Mouse (Mus musculus): Measurements from ENCODE around the gene Cant1.

The Cant1 gene

GRCm38 (mm10) chr11:118375881-118376280 is 43.0 kb downstream of the Cant1 start:
- no peak for DNase-seq (ENCODE audit: low read depth in 1 of 2, low spot score in 2 of 2)

GRCm38 (mm10) chr11:118375461-118375860 is 43.4 kb downstream of the Cant1 start:
- no peak for DNase-seq (ENCODE audit: low read depth in 1 of 2, low spot score in 2 of 2)

- no peak for DNase-seq (ENCODE audit: low read depth in 1 of 2, low spot score in 2 of 2)
Measured at GRCm38 (mm10) chr11:118375006-118375405, 43.9 kb downstream of the Cant1 start.

GRCm38 (mm10) chr11:118374506-118374905 is 44.4 kb downstream of the Cant1 start:
- DNase-seq (ENCODE audit: low read depth in 1 of 2, low spot score in 2 of 2): no peak

DNA sequence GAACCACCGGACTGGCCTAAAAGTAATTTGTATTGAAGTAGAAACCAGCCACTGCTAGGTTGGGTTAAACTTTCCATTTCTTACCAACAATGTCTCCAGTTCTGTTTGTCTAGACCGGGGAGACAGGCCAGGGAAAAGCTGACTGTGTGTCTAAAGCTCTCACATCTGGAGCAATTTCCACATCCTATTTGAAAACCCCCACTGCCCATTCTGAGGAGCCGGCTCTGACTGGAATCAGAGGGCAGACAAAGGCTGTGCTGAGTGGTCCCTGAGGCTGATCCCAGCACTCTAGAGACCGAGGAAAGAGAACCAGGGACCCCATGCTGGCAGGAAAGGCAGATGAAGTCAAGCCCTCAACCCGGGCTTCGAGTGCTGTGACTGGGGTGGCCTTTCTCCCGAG is 46.2 kb downstream of the Cant1 start:
- no peak for DNase-seq (ENCODE audit: low read depth in 1 of 2, low spot score in 2 of 2)

DNA sequence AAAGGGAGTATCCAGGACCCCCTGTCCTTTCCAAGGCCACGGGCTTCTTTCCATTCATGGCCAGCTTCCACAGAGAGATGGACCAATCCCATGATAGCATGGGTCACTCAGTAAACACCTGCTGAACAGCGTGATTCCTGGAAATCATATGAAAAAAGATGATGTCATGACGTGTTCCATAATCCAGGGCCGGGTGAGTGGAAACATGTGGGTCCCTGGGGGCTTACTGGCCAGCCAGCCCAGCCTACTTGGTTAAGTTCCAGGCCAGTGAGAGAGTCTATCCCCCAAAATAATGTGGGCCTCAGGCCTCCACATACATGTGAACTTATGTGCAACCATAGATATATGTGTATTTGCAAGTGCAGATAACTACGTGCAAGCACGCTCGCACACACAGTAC is 47.0 kb downstream of the Cant1 start:
- no peak for DNase-seq (ENCODE audit: low read depth in 1 of 2, low spot score in 2 of 2)

DNA sequence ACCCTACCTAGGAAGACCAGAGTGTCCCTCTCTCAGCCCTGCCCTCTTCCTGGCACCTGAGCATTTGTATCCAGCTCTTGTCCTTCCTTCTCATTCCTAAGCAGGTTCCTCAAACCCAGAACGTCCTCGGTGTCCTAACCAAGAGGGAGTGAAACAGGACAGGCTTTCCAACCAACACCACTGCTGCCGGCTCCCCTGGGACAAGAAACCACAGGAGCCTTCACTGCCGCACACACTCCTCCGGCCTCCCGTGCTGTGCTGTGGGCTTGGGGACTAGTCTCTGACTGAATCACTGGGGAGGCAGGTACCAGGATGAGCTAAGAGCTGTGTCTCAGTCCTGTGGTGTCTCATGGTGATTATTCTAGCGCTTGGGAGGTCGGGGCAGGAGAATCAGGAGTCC is 49.2 kb downstream of the Cant1 start:
- DNase-seq (ENCODE audit: low read depth in 1 of 2, low spot score in 2 of 2): no peak

DNA sequence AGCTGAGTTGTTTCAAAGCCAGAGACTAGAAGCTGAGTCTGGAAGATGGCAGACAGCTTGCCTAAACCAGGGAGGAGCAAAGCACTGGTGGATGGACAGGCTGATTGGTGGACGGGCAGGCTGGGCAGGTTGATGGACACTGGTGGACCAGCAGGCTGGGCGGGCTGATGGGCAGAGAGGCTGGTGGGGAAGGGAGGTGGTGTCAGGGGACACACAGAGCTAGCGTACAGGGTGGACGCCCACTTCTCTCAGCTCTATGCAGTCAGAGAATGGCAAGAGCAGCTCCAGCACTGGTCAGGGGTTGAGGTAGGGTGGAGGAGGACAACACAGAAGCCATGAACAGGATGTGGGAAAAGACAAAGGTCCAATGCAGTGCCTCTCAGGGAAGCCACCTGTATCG is 49.6 kb downstream of the Cant1 start:
- no peak for DNase-seq (ENCODE audit: low read depth in 1 of 2, low spot score in 2 of 2)

- DNase-seq (ENCODE audit: low read depth in 1 of 2, low spot score in 2 of 2): peak in 1 of 2 experiments; percentile 59
Measured at GRCm38 (mm10) chr11:118368330-118368729, 50.6 kb downstream of the Cant1 start.

- no peak for DNase-seq (ENCODE audit: low read depth in 1 of 2, low spot score in 2 of 2)
Measured at GRCm38 (mm10) chr11:118366559-118366958, 52.3 kb downstream of the Cant1 start.

- DNase-seq (ENCODE audit: low read depth in 1 of 2, low spot score in 2 of 2): no peak
Measured at GRCm38 (mm10) chr11:118366108-118366507, 52.8 kb downstream of the Cant1 start.

DNA sequence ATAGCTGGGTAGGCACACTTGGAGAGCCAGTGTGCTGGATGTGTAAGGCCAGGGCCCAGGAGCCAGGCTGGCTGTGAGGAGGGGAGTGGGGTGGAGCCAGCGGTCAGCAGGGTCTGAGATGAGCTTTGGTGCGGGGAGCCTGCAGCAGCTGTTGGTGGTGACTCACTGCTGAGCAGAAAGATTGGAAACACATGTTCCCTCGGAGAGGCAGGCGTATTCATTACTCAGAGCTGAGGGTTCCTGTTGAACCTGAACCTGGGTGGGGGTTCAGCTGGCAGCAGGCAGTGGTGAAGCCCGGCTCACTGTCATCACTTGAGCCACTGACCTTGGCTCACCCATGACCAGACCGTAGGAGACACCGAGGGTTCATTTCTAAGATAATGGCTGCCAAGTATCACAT is 53.7 kb downstream of the Cant1 start:
- DNase-seq (ENCODE audit: low read depth in 1 of 2, low spot score in 2 of 2): no peak

DNA sequence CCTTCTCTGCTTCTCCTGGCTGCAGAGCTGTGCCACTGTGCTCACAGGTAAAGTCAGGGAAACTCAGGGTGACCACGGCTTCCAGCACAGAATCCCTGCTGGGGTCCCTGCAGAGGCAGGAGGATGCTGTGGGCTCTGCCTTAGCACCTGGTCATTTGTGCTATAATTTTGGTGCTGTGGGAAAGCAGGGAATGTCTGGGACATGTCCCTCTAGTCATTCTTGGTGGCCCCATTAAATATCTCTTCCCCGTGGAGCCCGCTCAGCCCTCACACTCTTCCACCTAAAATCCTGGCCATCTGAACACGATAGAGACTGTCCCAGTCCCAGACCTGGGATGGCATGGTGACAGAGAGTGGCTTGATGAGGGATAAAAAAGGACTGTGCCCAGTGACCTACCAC is 54.9 kb downstream of the Cant1 start:
- DNase-seq (ENCODE audit: low read depth in 1 of 2, low spot score in 2 of 2): no peak

- peak; percentile 49 to 82 for DNase-seq (ENCODE audit: low read depth in 1 of 2, low spot score in 2 of 2)
Measured at GRCm38 (mm10) chr11:118362971-118363518, 55.8 kb downstream of the Cant1 start.

DNA sequence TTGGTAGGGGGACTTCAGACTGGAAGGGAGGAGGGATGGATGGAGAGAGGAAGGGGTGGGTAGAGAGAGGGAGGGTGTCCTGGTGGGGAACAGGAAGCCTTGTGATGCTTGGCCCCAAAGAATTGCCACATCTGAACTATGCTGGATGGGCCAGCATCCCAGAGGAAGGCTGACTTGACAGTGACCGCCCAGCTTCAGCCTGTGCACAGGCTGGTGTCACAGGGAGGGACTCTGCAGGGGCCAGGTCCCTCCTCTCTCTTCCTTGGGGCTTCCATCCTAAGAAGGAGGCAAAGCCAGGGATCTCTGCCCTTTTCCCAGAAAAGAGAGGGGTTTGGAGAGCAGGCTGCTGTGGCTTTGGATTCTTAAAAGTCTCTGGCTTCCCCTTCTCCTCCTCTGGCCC is 56.4 kb downstream of the Cant1 start:
- no peak for DNase-seq (ENCODE audit: low read depth in 1 of 2, low spot score in 2 of 2)

DNA sequence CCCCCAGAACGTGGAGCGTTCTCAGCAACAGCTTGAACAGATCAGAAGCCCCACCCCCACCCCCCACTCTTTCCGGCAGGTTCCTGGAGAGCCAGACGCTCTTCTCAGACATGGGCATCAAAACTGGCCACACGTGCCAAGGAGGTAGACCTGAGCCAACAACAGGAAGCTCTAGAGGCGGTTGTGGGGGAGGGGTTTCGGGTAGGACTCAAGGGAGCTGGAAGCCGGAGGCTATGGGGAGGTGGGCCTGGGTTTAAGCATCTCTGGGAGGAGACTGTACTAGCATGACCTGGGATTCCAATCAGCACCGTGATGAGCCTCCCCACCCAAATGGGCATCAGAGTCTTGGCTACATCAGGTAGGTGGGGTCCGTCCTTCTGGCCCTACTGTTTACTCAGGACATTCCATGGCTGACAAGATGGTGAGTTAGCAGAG is 58.0 kb downstream of the Cant1 start:
- no peak for DNase-seq (ENCODE audit: low read depth in 1 of 2, low spot score in 2 of 2)

GRCm38 (mm10) chr11:118360491-118360890 is 58.4 kb downstream of the Cant1 start:
- DNase-seq (ENCODE audit: low read depth in 1 of 2, low spot score in 2 of 2): no peak

All from monocyte, adult 2 months (primary cell).